Comparison of ENCODE assay signal across 8 mouse cellular contexts in genomic region chr4:117126675-117127290, GRCm38 (mm10). TPM values are rescaled to one million over a fixed set of nuclear protein-coding genes. Genes with fewer than 3 reads are reported as not detected.
A peak's percentile ranks its signal among the peaks of the same experiment; 100 is the strongest.
DNase-seq lines count a peak whose midpoint lies in the region; ATAC-seq lines count a peak whose summit lies in the region.

TSS of gene Tctex1d4 (plus strand) at chr4:117126794.

- no peaks in the 10 kb centered on the region for H3K9me3 ChIP-seq in forebrain, embryonic 12.5 days
- no peaks in the 10 kb centered on the region for H3K9me3 ChIP-seq in limb, embryonic 12.5 days

- DNase-seq in right cerebral cortex, postnatal 10 days (ENCODE audit: low spot score in 2 of 2) = peak; percentile 16 to 27
- DNase-seq in right cerebral cortex, postnatal 14 days = no peak
- DNase-seq in layer of hippocampus, adult 11-12 months (ENCODE audit: low spot score) = no peak
- DNase-seq in kidney, postnatal 4 days = no peak
- DNase-seq in cerebellum, adult 11-12 months = no peak

- 86% methylated on average over 9 of the region's 9 CpGs for WGBS in forebrain, embryonic 12.5 days
- WGBS in limb, embryonic 12.5 days = 82% methylated on average over 9 of the region's 9 CpGs

- no peak within 1 kb of the TSS for H3K4me3 ChIP-seq in forebrain, embryonic 12.5 days (replicated peaks)
- H3K4me3 ChIP-seq in limb, embryonic 12.5 days (replicated peaks) = no peak within 1 kb of the TSS

- H3K4me2 ChIP-seq in forebrain, embryonic 12.5 days = peak within 1 kb of the TSS; percentile 24; the same call in 1 of the 2 replicates
- H3K4me2 ChIP-seq in limb, embryonic 12.5 days = peak within 1 kb of the TSS; percentile 37

- ATAC-seq in forebrain, embryonic 12.5 days (ENCODE audit: low FRiP score) = no peak
- ATAC-seq in limb, embryonic 12.5 days (ENCODE audit: insufficient number of reproducible peaks, insufficient read depth, low FRiP score, low TSS enrichment, low read depth) = no peak
- ATAC-seq in neutrophil, adult 5-6 weeks (ENCODE audit: extremely low read depth, insufficient number of reproducible peaks, low FRiP score, poor library complexity, severe bottlenecking) = peak; percentile 28

- no peak within 1 kb of the TSS for H3K9ac ChIP-seq in forebrain, embryonic 12.5 days
- H3K9ac ChIP-seq in limb, embryonic 12.5 days (replicated peaks) = peak within 1 kb of the TSS; percentile 51

- H3K4me1 ChIP-seq in forebrain, embryonic 12.5 days = peaks cover 41% of the 10 kb centered on the region
- H3K4me1 ChIP-seq in limb, embryonic 12.5 days (replicated peaks) = peaks cover 23% of the 10 kb centered on the region

- H3K36me3 ChIP-seq in forebrain, embryonic 12.5 days (replicated peaks) = peaks cover 22% of the 10 kb centered on the region
- peaks cover 12% of the 10 kb centered on the region for H3K36me3 ChIP-seq in limb, embryonic 12.5 days

- peaks cover 8% of the 10 kb centered on the region; the same call in 1 of the 2 replicates for H3K27me3 ChIP-seq in forebrain, embryonic 12.5 days
- peaks cover 7% of the 10 kb centered on the region for H3K27me3 ChIP-seq in limb, embryonic 12.5 days

- H3K27ac ChIP-seq in forebrain, embryonic 12.5 days = peak within 1 kb of the TSS; percentile 80
- H3K27ac ChIP-seq in limb, embryonic 12.5 days = peak within 1 kb of the TSS; percentile 81

RNA-seq across cellular contexts. Expression of gene Tctex1d4, which starts in this region (rescaled TPM):
- not detected in 2 replicates for polyA plus RNA-seq in forebrain, embryonic 12.5 days (2016; fragmentation: Nextera tagmentation; extraction: Ambion mirVana)
- not detected in 2 replicates for polyA plus RNA-seq in limb, embryonic 12.5 days (2016; fragmentation: Nextera tagmentation; extraction: Ambion mirVana)
- total RNA-seq in neutrophil, adult 5-6 weeks (2017) = 0.61 TPM in 1 of 2 replicates, not detected in the other

Comparison
In these comparisons a context has a peak if more than half of its experiments do, and no peak if none do; other contexts are left out.
1. DNase-seq: peak in right cerebral cortex, postnatal 10 days (2 of 2); none in right cerebral cortex, postnatal 14 days (single experiment), layer of hippocampus, adult 11-12 months (single experiment), kidney, postnatal 4 days (0 of 2) and cerebellum, adult 11-12 months (single experiment).
2. Peak in ATAC-seq in neutrophil, adult 5-6 weeks; RNA of the gene not detected or under 1 TPM.